In the genomic region with DNA sequence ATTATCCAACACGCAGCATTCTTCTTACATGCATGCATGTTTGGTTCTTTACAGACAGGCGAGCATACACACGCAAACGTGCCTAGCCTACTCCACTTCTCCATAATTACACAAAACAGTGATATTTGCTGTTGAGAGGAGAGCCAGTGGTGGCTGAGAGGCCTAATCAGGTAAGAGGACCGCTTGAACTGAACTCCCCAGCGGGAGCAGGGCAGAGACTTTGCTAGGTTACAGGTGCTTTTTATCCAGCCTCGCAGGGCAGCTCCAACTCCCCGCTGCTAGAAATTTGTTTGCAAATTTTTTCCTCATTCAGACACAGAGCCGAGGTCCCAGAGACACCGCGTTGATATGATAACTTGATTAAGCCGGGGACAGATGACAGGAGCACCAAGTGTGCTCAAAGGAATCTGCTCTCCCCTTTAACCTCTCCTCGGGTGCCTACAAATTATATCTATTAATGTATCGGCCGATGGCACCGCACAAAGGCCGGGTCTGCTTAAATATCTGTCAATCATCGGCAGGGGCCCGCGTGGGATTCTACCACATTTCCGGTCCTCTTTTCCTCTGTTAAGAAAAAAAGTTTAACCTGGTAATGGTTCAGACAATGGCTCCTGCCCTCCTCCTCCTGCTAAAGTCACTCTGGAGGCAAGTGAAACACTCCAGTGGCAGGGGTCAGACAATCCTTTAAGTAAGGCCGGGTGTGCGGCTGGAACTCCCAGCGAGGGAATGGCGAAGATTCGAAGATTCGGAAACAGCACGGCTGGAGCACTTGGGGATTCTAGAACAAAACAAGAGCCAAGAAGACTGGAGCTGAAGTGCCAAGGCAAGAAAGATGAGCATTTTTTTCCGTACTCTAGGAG, we compare ENCODE assay signal across 22 mouse cellular contexts. TPM values are rescaled to one million over a fixed set of nuclear protein-coding genes. Genes with fewer than 3 reads are reported as not detected.
A peak's percentile ranks its signal among the peaks of the same experiment; 100 is the strongest.
DNase-seq lines count a peak whose midpoint lies in the region; ATAC-seq and TF ChIP-seq lines count a peak whose summit lies in the region.
"Had no signal": no experiment of that assay in that cellular context is flagged by ENCODE, and none has a peak within 500 bp of the region (broad histone marks: within the 10 kb centered on the region; RNA-seq: fewer than 3 reads in every experiment).

No protein-coding gene starts in this region.

- no peaks in the 10 kb centered on the region for H3K9me3 ChIP-seq in forebrain, embryonic 12.5 days
- no peaks in the 10 kb centered on the region for H3K9me3 ChIP-seq in forebrain, postnatal 0 days (ENCODE audit: low read length)
- no peaks in the 10 kb centered on the region for H3K9me3 ChIP-seq in lung, embryonic 14.5 days (ENCODE audit: low read depth, low read length)
- H3K9me3 ChIP-seq: liver, embryonic 12.5 days; stomach, embryonic 15.5 days had no signal

- H3K9ac ChIP-seq in forebrain, embryonic 12.5 days = no peak overlapping the region
- H3K9ac ChIP-seq in forebrain, postnatal 0 days = no peak overlapping the region
- no peak overlapping the region for H3K9ac ChIP-seq in lung, embryonic 14.5 days
- H3K9ac ChIP-seq: liver, embryonic 12.5 days; stomach, embryonic 15.5 days had no signal

- TF ChIP-seq CTCF in forebrain, postnatal 0 days (IDR thresholded peaks at IDR 0.05; ENCODE audit: low read depth) = no peak
- TF ChIP-seq CTCF in lung, embryonic 14.5 days (IDR thresholded peaks at IDR 0.05; ENCODE audit: low read depth) = no peak
- TF ChIP-seq CTCF in thymus, adult 2 months (IDR thresholded peaks at IDR 0.05; ENCODE audit: borderline replicate concordance, control insufficient read depth, extremely low read depth, insufficient read depth, low read length, poor library complexity) = no peak

- H3K27me3 ChIP-seq in forebrain, embryonic 12.5 days = peaks cover 86% of the 10 kb centered on the region
- peaks cover 24% of the 10 kb centered on the region for H3K27me3 ChIP-seq in forebrain, postnatal 0 days (ENCODE audit: insufficient read depth, low read length)
- no peaks in the 10 kb centered on the region for H3K27me3 ChIP-seq in lung, embryonic 14.5 days (ENCODE audit: insufficient read depth, low read length)
- H3K27me3 ChIP-seq in thymus, adult 2 months (ENCODE audit: control insufficient read depth, insufficient read depth, low read length) = no peaks in the 10 kb centered on the region; the same call in 1 of the 2 replicates
- H3K27me3 ChIP-seq: CH12.LX; stomach, embryonic 15.5 days had no signal

- peaks cover 32% of the 10 kb centered on the region for H3K4me1 ChIP-seq in forebrain, embryonic 12.5 days
- H3K4me1 ChIP-seq in forebrain, postnatal 0 days (ENCODE audit: insufficient read depth) = no peaks in the 10 kb centered on the region
- H3K4me1 ChIP-seq in lung, embryonic 14.5 days (ENCODE audit: insufficient read depth) = peaks cover 9% of the 10 kb centered on the region; the same call in 1 of the 2 replicates
- H3K4me1 ChIP-seq in thymus, adult 2 months (replicated peaks; ENCODE audit: control insufficient read depth, insufficient read depth, low read length) = 0 out of 2 replicates have a peak, but pooled peaks cover 5% of the 10 kb centered on the region

- H3K36me3 ChIP-seq in forebrain, embryonic 12.5 days (replicated peaks) = no peaks in the 10 kb centered on the region
- no peaks in the 10 kb centered on the region for H3K36me3 ChIP-seq in forebrain, postnatal 0 days (ENCODE audit: insufficient read depth)
- no peaks in the 10 kb centered on the region for H3K36me3 ChIP-seq in lung, embryonic 14.5 days (ENCODE audit: insufficient read depth)
- H3K36me3 ChIP-seq in thymus, adult 2 months (ENCODE audit: control insufficient read depth, insufficient read depth, low read length) = no peaks in the 10 kb centered on the region
- H3K36me3 ChIP-seq: liver, embryonic 12.5 days; stomach, embryonic 15.5 days had no signal

- WGBS in forebrain, embryonic 12.5 days = 9% methylated on average over 29 of the region's 29 CpGs
- WGBS in forebrain, postnatal 0 days = 36% methylated on average over 29 of the region's 29 CpGs
- WGBS in lung, embryonic 14.5 days = 26% methylated on average over 29 of the region's 29 CpGs
- 75% methylated on average over 29 of the region's 29 CpGs for WGBS in thymus, adult 2 months

- no peak for TF ChIP-seq POLR2A in thymus, adult 2 months (IDR thresholded peaks at IDR 0.05; ENCODE audit: control insufficient read depth, extremely low read depth, insufficient read depth, low read length, poor library complexity)

- 0 out of 2 replicates have a peak, but pooled peaks have one; percentile 20 for ATAC-seq in forebrain, embryonic 12.5 days (ENCODE audit: low FRiP score)
- ATAC-seq in forebrain, postnatal 0 days = no peak
- no peak for ATAC-seq in lung, embryonic 14.5 days (ENCODE audit: insufficient read depth)
- ATAC-seq: liver, embryonic 12.5 days had no signal

- no peak overlapping the region for H3K27ac ChIP-seq in forebrain, embryonic 12.5 days
- H3K27ac ChIP-seq in forebrain, postnatal 0 days (ENCODE audit: low read depth, low read length) = no peak overlapping the region
- no peak overlapping the region for H3K27ac ChIP-seq in lung, embryonic 14.5 days (ENCODE audit: low read depth)
- H3K27ac ChIP-seq in thymus, adult 2 months (ENCODE audit: control insufficient read depth, insufficient read depth, low read length) = no peak overlapping the region
- H3K27ac ChIP-seq: heart, adult 2 months; left cerebral cortex, adult 2 months; liver, embryonic 12.5 days; stomach, embryonic 15.5 days had no signal

- H3K4me2 ChIP-seq in forebrain, embryonic 12.5 days = peak overlapping the region; percentile 21; the same call in 1 of the 2 replicates
- no peak overlapping the region for H3K4me2 ChIP-seq in forebrain, postnatal 0 days (ENCODE audit: low read depth)
- H3K4me2 ChIP-seq in lung, embryonic 14.5 days = no peak overlapping the region
- H3K4me2 ChIP-seq: liver, embryonic 12.5 days; stomach, embryonic 15.5 days had no signal

- H3K4me3 ChIP-seq in forebrain, embryonic 12.5 days (replicated peaks) = no peak overlapping the region
- no peak overlapping the region for H3K4me3 ChIP-seq in forebrain, postnatal 0 days (ENCODE audit: low read depth, low read length)
- H3K4me3 ChIP-seq in lung, embryonic 14.5 days (ENCODE audit: low read depth, low read length) = no peak overlapping the region
- no peak overlapping the region for H3K4me3 ChIP-seq in thymus, adult 2 months (ENCODE audit: control insufficient read depth, insufficient read depth, low read length)
- H3K4me3 ChIP-seq: heart, adult 2 months; left cerebral cortex, adult 2 months; liver, embryonic 12.5 days; megakaryocyte, embryonic 14.5 days; stomach, embryonic 15.5 days had no signal

- no peak for DNase-seq in forebrain, postnatal 0 days
- DNase-seq in lung, embryonic 14.5 days = peak; percentile 35
- no peak for DNase-seq in lung, adult 18-20 months
- DNase-seq in thymus, postnatal 4 days = peak; percentile 27
- DNase-seq in thymus, postnatal 0 days (ENCODE audit: low spot score) = no peak
- no peak for DNase-seq in retina, embryonic 14.5 days (ENCODE audit: low spot score)
- no peak for DNase-seq in thymus, adult 2 months
- DNase-seq: adrenal gland, postnatal 10 days; cerebellum, adult 11-12 months; gastrocnemius, postnatal 10 days; heart, adult 2 months; kidney, adult 2 months; kidney, postnatal 25 days; lung, postnatal 14 days; right cerebral cortex, postnatal 14 days; thymus, postnatal 25 days had no signal

RNA-seq across cellular contexts. Expression of gene Hes1, which starts 58.3 kb away (rescaled TPM):
- polyA plus RNA-seq in forebrain, embryonic 12.5 days (2016; fragmentation: Nextera tagmentation; extraction: Ambion mirVana) = 60.2 and 62.6 TPM in 2 replicates
- total RNA-seq in forebrain, postnatal 0 days (2014; rRNA removed) = 6.9 and 11.2 TPM in 2 replicates
- 11.2 and 13.1 TPM in 2 replicates for polyA plus RNA-seq in forebrain, postnatal 0 days (2015; fragmentation: Nextera tagmentation; extraction: Ambion mirVana)
- polyA plus RNA-seq in lung, embryonic 14.5 days (2014; fragmentation: Nextera tagmentation; extraction: Ambion mirVana) = 52.9 and 54.0 TPM in 2 replicates
- 35.6 and 36.3 TPM in 2 replicates for polyA plus RNA-seq in thymus, postnatal 0 days (2015; fragmentation: Nextera tagmentation; extraction: Ambion mirVana)
- 33.4 and 40.6 TPM in 2 replicates for polyA plus RNA-seq in thymus, adult 2 months (2012; rRNA removed)

Comparison
In these comparisons a context has a peak if more than half of its experiments do, and no peak if none do; other contexts are left out.
1. DNase-seq: peak in lung, embryonic 14.5 days (single experiment) and thymus, postnatal 4 days (single experiment); none in forebrain, postnatal 0 days (single experiment), lung, adult 18-20 months (0 of 2), thymus, postnatal 0 days (single experiment), retina, embryonic 14.5 days (single experiment) and thymus, adult 2 months (single experiment).